Mouse (Mus musculus): Measurements from ENCODE around the gene Cep152. TPM values are rescaled to one million over a fixed set of nuclear protein-coding genes. Genes with fewer than 3 reads are reported as not detected.

Gene Cep152
- polyA plus RNA-seq, 1 experiment from 2014 or later = 3.2 TPM

GRCm38 (mm10) chr2:125644912-125645311 is 20.0 kb upstream of the Cep152 start:
- 67% methylated on average over 6 of the region's 6 CpGs for WGBS
- H3K27ac ChIP-seq (ENCODE audit: low read depth, low read length) = no peak overlapping the region
- no peak for ATAC-seq

GRCm38 (mm10) chr2:125637331-125637730 is 12.4 kb upstream of the Cep152 start:
- 90% methylated on average over 7 of the region's 7 CpGs for WGBS
- no peak for ATAC-seq

More at GRCm38 (mm10) chr2:125644912-125645311, 20.0 kb upstream of the Cep152 start:
- DNase-seq (ENCODE audit: low spot score) = no peak
- no peaks in the 10 kb centered on the region for H3K9me3 ChIP-seq (replicated peaks; ENCODE audit: control insufficient read depth, low read length)
- no peak overlapping the region for H3K4me3 ChIP-seq (ENCODE audit: low read depth, low read length)
- no peak overlapping the region for H3K9ac ChIP-seq (ENCODE audit: low read length)
- no peak overlapping the region for H3K4me2 ChIP-seq (ENCODE audit: low read length)
- no peaks in the 10 kb centered on the region for H3K36me3 ChIP-seq (ENCODE audit: control insufficient read depth, insufficient read depth, low read length)
- H3K4me1 ChIP-seq (ENCODE audit: control insufficient read depth, insufficient read depth, low read length) = no peaks in the 10 kb centered on the region
- H3K27me3 ChIP-seq (replicated peaks; ENCODE audit: control insufficient read depth, insufficient read depth, low read length) = no peaks in the 10 kb centered on the region

GRCm38 (mm10) chr2:125630010-125630409 is 5.1 kb upstream of the Cep152 start:
- no peak overlapping the region for H3K4me2 ChIP-seq (ENCODE audit: low read length)
- no peaks in the 10 kb centered on the region for H3K4me1 ChIP-seq (ENCODE audit: control insufficient read depth, insufficient read depth, low read length)
- no peaks in the 10 kb centered on the region for H3K9me3 ChIP-seq (replicated peaks; ENCODE audit: control insufficient read depth, low read length)
- H3K27ac ChIP-seq (ENCODE audit: low read depth, low read length) = no peak overlapping the region
- 92% methylated on average over 2 of the region's 2 CpGs for WGBS
- ATAC-seq (no peak), DNase-seq (ENCODE audit: low spot score) (no peak)
- H3K4me3 ChIP-seq (ENCODE audit: low read depth, low read length) = no peak overlapping the region
- no peaks in the 10 kb centered on the region for H3K27me3 ChIP-seq (replicated peaks; ENCODE audit: control insufficient read depth, insufficient read depth, low read length)
- no peaks in the 10 kb centered on the region for H3K36me3 ChIP-seq (ENCODE audit: control insufficient read depth, insufficient read depth, low read length)
- no peak overlapping the region for H3K9ac ChIP-seq (ENCODE audit: low read length)

More at GRCm38 (mm10) chr2:125637331-125637730, 12.4 kb upstream of the Cep152 start:
- Histone ChIP-seq H3K9me3 (replicated peaks; ENCODE audit: control insufficient read depth, low read length) (no peaks in the 10 kb centered on the region), H3K27me3 (replicated peaks; ENCODE audit: control insufficient read depth, insufficient read depth, low read length) (no peaks in the 10 kb centered on the region), H3K4me1 (ENCODE audit: control insufficient read depth, insufficient read depth, low read length) (no peaks in the 10 kb centered on the region), H3K4me2 (ENCODE audit: low read length) (no peak overlapping the region), H3K9ac (ENCODE audit: low read length) (no peak overlapping the region), H3K27ac (ENCODE audit: low read depth, low read length) (no peak overlapping the region), H3K36me3 (ENCODE audit: control insufficient read depth, insufficient read depth, low read length) (no peaks in the 10 kb centered on the region), H3K4me3 (ENCODE audit: low read depth, low read length) (no peak overlapping the region)
- DNase-seq (ENCODE audit: low spot score) = no peak

GRCm38 (mm10) chr2:125628487-125628886 is 3.6 kb upstream of the Cep152 start:
- H3K9ac ChIP-seq (ENCODE audit: low read length) = no peak overlapping the region
- no peak overlapping the region for H3K4me2 ChIP-seq (ENCODE audit: low read length)
- H3K27me3 ChIP-seq (replicated peaks; ENCODE audit: control insufficient read depth, insufficient read depth, low read length) = no peaks in the 10 kb centered on the region
- no peak overlapping the region for H3K27ac ChIP-seq (ENCODE audit: low read depth, low read length)
- DNase-seq (ENCODE audit: low spot score) (no peak), ATAC-seq (no peak)
- H3K9me3 ChIP-seq (replicated peaks; ENCODE audit: control insufficient read depth, low read length) = no peaks in the 10 kb centered on the region
- H3K4me1 ChIP-seq (ENCODE audit: control insufficient read depth, insufficient read depth, low read length) = peaks cover 5% of the 10 kb centered on the region
- H3K4me3 ChIP-seq (ENCODE audit: low read depth, low read length) = no peak overlapping the region
- 91% methylated on average over 6 of the region's 6 CpGs for WGBS
- H3K36me3 ChIP-seq (ENCODE audit: control insufficient read depth, insufficient read depth, low read length) = no peaks in the 10 kb centered on the region

- Histone ChIP-seq H3K27me3 (replicated peaks; ENCODE audit: control insufficient read depth, insufficient read depth, low read length) (no peaks in the 10 kb centered on the region), H3K36me3 (ENCODE audit: control insufficient read depth, insufficient read depth, low read length) (no peaks in the 10 kb centered on the region), H3K4me1 (ENCODE audit: control insufficient read depth, insufficient read depth, low read length) (peaks cover 5% of the 10 kb centered on the region), H3K9me3 (replicated peaks; ENCODE audit: control insufficient read depth, low read length) (no peaks in the 10 kb centered on the region), H3K9ac (ENCODE audit: low read length) (no peak overlapping the region), H3K4me2 (ENCODE audit: low read length) (no peak overlapping the region), H3K27ac (ENCODE audit: low read depth, low read length) (no peak overlapping the region), H3K4me3 (ENCODE audit: low read depth, low read length) (no peak overlapping the region)
- DNase-seq (ENCODE audit: low spot score) = no peak
- ATAC-seq = no peak
- WGBS = 88% methylated on average over 4 of the region's 4 CpGs
Measured at GRCm38 (mm10) chr2:125626536-125626935, 1.6 kb upstream of the Cep152 start.

GRCm38 (mm10) chr2:125624127-125624685 is 707 bp downstream of the Cep152 start:
- DNase-seq (ENCODE audit: low spot score) (no peak), ATAC-seq (no peak)

GRCm38 (mm10) chr2:125623211-125623610 is 1.7 kb downstream of the Cep152 start:
- Histone ChIP-seq H3K4me3 (ENCODE audit: low read depth, low read length) (no peak overlapping the region), H3K4me1 (ENCODE audit: control insufficient read depth, insufficient read depth, low read length) (peaks cover 5% of the 10 kb centered on the region), H3K27me3 (replicated peaks; ENCODE audit: control insufficient read depth, insufficient read depth, low read length) (no peaks in the 10 kb centered on the region), H3K36me3 (ENCODE audit: control insufficient read depth, insufficient read depth, low read length) (peaks cover 19% of the 10 kb centered on the region), H3K27ac (ENCODE audit: low read depth, low read length) (no peak overlapping the region), H3K4me2 (ENCODE audit: low read length) (peak overlapping the region; percentile 71; the same call in 1 of the 2 replicates), H3K9ac (ENCODE audit: low read length) (0 out of 2 replicates have a peak overlapping the region, but pooled peaks have one; percentile 70), H3K9me3 (replicated peaks; ENCODE audit: control insufficient read depth, low read length) (no peaks in the 10 kb centered on the region)
- 93% methylated on average over 15 of the region's 15 CpGs for WGBS
- no peak for DNase-seq (ENCODE audit: low spot score)
- ATAC-seq = no peak

More at GRCm38 (mm10) chr2:125624127-125624685, 707 bp downstream of the Cep152 start:
- peaks cover 5% of the 10 kb centered on the region for H3K4me1 ChIP-seq (ENCODE audit: control insufficient read depth, insufficient read depth, low read length)
- no peak overlapping the region for H3K27ac ChIP-seq (ENCODE audit: low read depth, low read length)
- H3K4me3 ChIP-seq (ENCODE audit: low read depth, low read length) = peak overlapping the region; percentile 73
- 13% methylated on average over 9 of the region's 9 CpGs for WGBS
- H3K36me3 ChIP-seq (ENCODE audit: control insufficient read depth, insufficient read depth, low read length) = peaks cover 12% of the 10 kb centered on the region
- H3K27me3 ChIP-seq (replicated peaks; ENCODE audit: control insufficient read depth, insufficient read depth, low read length) = no peaks in the 10 kb centered on the region
- peak overlapping the region; percentile 70 for H3K9ac ChIP-seq (ENCODE audit: low read length)
- H3K9me3 ChIP-seq (replicated peaks; ENCODE audit: control insufficient read depth, low read length) = no peaks in the 10 kb centered on the region
- peak overlapping the region; percentile 71 for H3K4me2 ChIP-seq (ENCODE audit: low read length)

GRCm38 (mm10) chr2:125620213-125620907 is 4.6 kb downstream of the Cep152 start:
- 21% methylated on average over 25 of the region's 25 CpGs for WGBS
- Histone ChIP-seq H3K4me2 (ENCODE audit: low read length) (no peak overlapping the region), H3K9ac (ENCODE audit: low read length) (no peak overlapping the region), H3K4me3 (ENCODE audit: low read depth, low read length) (no peak overlapping the region), H3K27me3 (replicated peaks; ENCODE audit: control insufficient read depth, insufficient read depth, low read length) (no peaks in the 10 kb centered on the region), H3K9me3 (replicated peaks; ENCODE audit: control insufficient read depth, low read length) (no peaks in the 10 kb centered on the region), H3K27ac (ENCODE audit: low read depth, low read length) (no peak overlapping the region), H3K4me1 (ENCODE audit: control insufficient read depth, insufficient read depth, low read length) (peaks cover 5% of the 10 kb centered on the region), H3K36me3 (ENCODE audit: control insufficient read depth, insufficient read depth, low read length) (peaks cover 44% of the 10 kb centered on the region)
- ATAC-seq (no peak), DNase-seq (ENCODE audit: low spot score) (no peak)

- WGBS = 84% methylated on average over 8 of the region's 8 CpGs
- H3K9me3 ChIP-seq (replicated peaks; ENCODE audit: control insufficient read depth, low read length) = no peaks in the 10 kb centered on the region
Measured at GRCm38 (mm10) chr2:125615858-125616424, 9.0 kb downstream of the Cep152 start.

More at GRCm38 (mm10) chr2:125615858-125616424, 9.0 kb downstream of the Cep152 start:
- Histone ChIP-seq H3K27me3 (replicated peaks; ENCODE audit: control insufficient read depth, insufficient read depth, low read length) (no peaks in the 10 kb centered on the region), H3K9ac (ENCODE audit: low read length) (no peak overlapping the region), H3K4me2 (ENCODE audit: low read length) (no peak overlapping the region), H3K27ac (ENCODE audit: low read depth, low read length) (no peak overlapping the region), H3K4me3 (ENCODE audit: low read depth, low read length) (no peak overlapping the region), H3K4me1 (ENCODE audit: control insufficient read depth, insufficient read depth, low read length) (no peaks in the 10 kb centered on the region), H3K36me3 (ENCODE audit: control insufficient read depth, insufficient read depth, low read length) (peaks cover 74% of the 10 kb centered on the region)
- no peak for ATAC-seq
- no peak for DNase-seq (ENCODE audit: low spot score)

Data from forebrain, embryonic 14.5 days (tissue).